Mouse (Mus musculus) heart, postnatal 14 days (tissue): ENCODE measurements around the gene Tbx15. TPM values are rescaled to one million over a fixed set of nuclear protein-coding genes. Genes with fewer than 3 reads are reported as not detected.
A peak's percentile ranks its signal among the peaks of the same experiment; 100 is the strongest.

Source experiments
- DNase-seq, 2 experiments: peaks; one replicate each; pipeline ENCODE4 v3.0.0; 2021 to 2022
- intact Hi-C: fragments of 180-260 bp; cut with DNase I; formaldehyde crosslinking; loops from one replicate; pipeline ENCODE4 v1.15.1; 2025
- long read RNA-seq, 2 experiments: library from polyadenylated mRNA; stranded (forward); transcript quantifications; one replicate each; pipeline ENCODE4 v2.0.0; 2021
- total RNA-seq, 2 experiments: library from RNA; stranded (reverse); gene quantifications; 2 replicates each; pipeline ENCODE4 v1.2.3; 2021

Tbx15 gene
- total RNA-seq: under 1 TPM; 0.10 to 0.48 TPM
- long read RNA-seq, experiment 1: 0 reads
- long read RNA-seq, experiment 2: 0 reads

DNA sequence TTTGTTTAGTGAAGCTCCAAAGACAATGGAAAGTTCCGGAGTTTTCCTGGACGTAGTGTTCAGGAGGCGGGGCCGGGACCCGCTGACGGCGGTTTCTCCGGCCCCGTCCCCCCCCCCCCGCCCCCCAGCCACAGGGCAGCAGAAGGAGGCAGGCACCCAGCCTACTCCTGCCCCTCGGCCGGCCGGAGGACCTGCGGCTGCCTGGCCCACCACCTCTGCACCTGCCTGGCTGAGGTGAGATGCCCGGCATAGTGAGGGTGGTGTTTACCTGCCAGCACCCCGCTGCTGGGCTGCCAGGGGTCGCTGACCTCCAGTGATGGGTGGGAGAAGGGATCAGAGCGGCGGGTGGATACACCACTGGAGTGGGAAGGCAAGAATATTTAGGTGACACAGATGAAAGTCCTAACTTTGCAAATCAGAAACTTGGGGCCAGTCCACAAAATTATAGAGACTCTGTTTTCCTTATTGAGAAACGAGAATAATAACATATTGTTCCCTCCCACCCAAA, at the start of gene Tbx15:
Gene Tbx15 (plus strand): TSS at position 169 of the 508 bp plus-strand sequence.
- intact Hi-C loops: no loop called here
- DNase-seq: no peak

DNA sequence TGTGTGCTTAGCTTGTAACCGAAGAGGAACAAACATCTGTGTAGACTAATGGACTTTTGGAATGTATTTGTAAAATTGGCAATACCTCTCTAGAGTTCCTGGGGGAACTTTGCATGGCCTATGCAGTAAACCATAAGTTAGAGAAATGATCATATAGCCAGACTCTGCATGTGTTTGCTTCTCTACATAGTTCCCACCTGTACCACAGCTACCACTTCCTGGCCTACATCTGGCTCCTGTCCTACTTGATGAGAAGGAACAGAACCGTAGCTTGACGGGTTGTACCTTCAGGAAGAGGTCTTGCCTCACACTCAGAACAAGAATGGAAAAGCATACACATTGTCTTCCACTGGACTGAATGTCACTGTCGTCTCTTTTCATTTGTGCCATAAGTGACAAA, 46.6 kb upstream of the Tbx15 start:
- DNase-seq: no peak
- intact Hi-C loops: no loop called here

DNA sequence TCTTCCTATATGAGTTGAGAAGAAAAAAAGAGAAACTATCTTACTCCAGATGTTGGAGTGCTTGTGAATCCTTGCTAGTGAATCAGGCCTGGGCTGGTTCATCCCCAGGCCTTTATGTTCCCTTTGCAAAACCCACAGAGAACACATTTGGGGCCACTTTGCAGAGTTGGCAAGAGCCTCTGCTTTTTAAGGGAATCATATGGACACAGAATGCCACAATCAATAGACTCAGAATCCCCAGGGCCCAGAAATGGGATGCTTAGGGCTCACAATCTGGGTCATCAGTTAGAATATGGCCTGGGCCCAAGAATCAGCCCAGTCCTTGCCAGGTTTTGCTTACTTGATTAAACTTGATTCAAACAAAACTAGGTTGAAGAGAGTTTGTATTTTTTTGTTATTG, 36.9 kb upstream of the Tbx15 start:
- DNase-seq: no peak
- intact Hi-C loops: no loop called here

DNA sequence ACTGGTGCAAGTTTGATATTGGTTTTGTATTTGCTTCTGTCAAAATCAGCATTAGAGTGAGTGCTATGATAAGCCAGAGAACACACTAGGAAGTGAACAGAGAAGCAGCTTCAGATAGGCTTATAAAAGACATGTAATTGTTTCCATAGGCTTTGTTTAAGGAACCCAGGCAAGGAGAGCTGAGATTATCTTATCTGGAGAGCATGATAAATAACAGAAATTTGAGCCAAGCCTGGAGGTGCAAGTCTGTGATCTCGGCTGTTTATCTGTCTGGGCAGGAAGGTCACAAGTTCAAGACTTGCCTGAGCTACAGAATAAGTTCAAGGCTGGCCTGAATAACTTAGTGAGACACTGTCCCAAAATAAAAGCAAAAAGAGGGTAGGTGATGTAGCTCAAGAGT, 31.8 kb upstream of the Tbx15 start:
- intact Hi-C loops: no loop called here

DNA sequence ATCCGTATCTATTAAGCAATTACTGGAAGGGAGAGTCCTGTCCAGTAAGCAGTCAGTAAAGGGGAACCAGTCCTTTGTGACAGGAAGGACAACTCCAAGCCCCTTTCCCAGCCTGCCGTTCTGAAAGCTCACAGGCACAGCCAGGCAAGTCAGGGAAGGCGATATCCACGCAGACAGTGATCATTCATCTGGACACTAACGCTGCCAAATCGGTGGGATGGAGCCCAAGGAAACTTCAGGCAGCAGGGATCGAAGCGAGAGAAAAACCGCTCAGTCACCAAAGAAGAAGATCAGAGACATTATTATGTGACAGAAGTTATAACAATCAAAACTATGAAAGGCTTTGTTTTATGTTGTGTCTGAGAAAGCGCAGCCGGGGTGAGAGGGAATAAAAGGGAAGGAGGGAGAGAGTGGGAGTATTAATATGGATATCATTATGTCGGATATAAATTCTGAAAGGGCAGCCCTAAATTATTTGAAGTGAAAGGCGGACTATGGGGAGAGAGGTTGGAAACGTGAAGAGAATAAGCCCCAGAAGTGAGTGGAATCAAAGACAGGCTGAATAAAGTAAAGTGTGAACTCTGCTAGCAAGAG, 29.0 kb upstream of the Tbx15 start:
- DNase-seq: no peak
- intact Hi-C loops: no loop called here

More for the DNA sequence above, 31.8 kb upstream of the Tbx15 start:
- no peak for DNase-seq

DNA sequence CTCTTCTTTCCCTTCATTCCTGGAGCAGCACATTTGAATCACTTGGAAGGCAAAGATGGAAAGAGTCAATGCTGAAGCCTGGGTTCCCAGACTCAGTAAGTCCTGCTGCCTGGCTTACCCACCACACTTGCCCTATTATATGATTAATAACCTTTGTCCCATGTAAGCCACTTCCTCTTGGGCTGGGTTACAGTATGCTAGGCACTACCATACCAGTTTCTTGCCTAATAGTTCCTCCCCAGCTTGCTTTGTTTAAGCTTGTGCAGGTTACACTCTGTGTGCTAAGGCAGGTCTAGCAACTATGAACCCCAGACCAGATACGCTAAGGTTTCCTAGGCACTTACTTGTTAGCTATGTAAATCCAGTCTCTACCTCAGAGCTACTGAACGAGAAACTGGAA, 12.4 kb upstream of the Tbx15 start:
- no peak for DNase-seq
- intact Hi-C loops: no loop called here

DNA sequence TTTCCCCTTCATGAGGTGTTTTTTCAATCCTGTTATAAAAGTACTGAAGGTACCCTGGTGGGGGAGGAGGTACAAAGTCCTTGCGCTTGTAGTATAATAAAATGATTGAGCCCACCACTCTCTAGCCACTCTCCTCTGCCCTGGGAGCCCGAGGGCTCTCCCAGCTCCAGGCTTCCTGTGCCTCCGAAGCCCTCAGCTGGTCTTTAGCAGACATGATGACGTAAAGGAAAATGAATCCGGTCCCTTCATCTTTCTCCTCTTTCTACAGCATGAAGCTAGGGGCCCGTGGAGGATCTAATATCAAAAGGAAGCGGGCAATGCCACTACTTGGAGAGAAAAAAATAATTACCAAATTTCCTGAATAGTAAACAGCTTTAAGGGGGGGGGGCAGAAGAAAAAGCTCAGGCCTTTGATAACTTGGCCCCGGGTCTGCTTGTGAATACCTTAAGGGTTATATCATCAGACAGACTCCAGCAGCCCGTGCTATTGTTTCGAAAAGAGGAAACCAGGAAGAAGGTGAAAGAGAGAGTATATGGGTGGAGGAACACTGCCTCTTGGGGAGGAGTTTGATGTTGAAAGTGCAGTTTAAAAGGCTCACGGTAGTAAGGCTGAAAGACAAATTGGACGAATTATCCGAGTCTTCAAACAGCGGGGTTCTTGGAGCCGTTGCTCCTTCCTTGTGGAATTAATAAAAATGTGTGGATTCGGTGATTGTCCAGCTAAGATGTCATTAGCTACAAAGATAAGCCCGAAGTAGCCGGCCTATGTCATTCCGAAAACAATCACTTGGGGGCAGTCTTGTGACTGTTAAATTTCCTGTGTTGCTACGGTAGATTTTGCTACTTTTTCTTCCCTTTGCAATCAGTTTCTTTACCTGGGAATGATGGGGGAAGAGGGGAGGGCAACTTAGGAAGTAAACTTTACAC, 6.5 kb upstream of the Tbx15 start:
- intact Hi-C loops: loop anchor here (2.0 kb wide), 1 partner anchor 705 kb away; no protein-coding TSS in a partner anchor
- peak; percentile 40 to 63 for DNase-seq

DNA sequence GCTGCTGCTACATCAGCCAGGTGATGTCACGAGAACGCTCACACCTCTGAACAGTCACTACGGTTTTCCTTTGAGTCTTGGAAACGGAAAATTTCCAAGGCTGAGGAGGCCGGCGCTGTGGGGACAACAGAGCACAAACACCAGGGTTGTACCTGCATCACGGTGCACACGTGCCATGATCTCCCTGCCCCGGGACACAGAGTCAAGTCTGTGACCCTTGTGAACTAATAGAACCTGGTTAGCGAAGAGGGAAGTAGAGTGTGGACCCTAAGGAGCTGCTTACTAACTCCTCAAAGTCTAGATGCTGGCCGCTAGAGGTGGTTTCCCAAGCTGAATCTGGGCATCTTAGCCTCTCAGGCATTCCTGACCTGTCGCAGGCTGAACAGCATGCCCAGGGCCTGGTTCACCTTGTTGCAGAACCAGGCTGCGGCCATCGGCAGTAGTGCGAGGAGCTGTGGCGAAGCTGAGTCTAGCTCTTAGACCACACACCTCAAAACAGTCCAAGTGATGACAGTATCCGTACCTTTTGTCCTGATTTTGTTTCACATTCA, 5.8 kb upstream of the Tbx15 start:
- DNase-seq: no peak
- intact Hi-C loops: loop anchor here (2.0 kb wide), 1 partner anchor 704 kb away; no protein-coding TSS in a partner anchor

DNA sequence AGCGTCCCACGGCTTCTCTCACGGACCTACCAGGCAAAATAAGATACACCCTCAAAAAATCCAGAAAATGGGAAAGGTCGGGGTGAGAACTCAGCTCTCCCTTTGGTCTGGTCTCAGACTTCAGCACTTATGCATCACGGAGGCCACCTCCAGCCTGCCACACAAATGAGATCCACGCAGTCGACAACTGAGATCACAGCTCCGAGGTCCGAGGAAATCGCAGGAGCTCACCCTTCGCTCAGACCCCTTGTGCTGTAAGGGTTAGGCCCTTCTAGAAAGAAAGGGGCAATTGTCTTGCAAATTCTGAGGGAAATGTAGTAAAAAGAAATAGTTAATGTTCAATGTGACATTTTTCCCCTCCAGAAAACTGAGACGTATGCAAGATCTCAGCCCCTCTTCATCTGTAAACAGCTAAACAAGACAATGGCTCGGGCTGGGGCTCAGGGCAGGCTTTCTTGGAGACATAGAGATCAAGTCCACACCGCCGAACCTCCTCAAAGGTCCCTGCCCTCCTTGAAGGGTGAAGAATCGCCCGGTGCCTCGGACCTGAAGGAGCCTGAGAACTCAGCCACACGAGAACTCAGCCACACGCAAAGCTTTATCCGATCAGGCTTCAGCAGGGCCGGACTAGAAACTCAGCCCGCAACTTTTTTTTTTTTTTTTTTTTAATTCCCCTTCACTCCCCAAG, 4.9 kb upstream of the Tbx15 start:
- DNase-seq: no peak

DNA sequence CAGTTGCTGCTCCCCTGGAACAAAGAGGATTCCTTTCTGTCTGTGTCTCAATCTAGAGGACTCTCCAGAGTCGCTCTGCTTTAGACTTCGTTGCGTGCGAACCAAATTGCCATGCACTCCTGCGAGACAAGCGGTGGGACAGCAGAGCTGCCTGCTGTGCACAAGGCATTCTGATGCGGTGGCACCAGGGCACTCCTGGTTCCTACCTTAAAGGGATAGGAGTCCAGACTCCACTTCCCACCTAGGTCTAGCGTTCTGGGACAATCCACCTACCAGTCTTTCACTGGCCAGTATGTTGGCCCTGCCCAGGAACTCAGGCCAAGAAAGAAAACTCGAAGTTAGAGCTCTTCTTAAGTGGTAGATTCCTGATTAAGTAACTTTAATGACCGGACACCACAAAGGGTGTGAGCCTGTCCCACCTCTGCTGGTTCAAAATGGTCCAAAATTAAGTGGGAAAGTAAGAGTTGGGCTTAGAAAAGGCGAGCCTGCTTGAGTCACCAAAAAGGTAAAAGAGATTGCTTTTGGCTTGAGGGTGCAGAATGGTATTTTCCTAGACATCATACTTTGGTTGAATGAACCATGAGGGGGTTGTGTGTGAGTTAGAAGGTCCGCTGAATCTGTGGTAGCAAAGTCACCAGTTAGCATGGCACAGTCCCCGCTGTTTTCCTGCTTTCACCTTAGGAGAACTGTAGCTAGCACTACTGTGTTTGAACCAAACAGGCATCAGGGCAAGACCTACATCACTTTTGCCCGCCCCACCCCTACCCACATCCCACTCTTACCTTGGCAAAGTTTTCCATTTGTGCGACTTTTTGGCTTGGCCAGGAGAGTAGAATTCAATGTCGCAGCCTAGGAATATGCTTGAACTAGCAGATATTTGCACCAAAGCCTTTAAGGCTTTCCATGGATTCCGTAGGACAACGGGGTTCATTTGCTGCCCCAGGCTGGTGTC, 4.1 kb upstream of the Tbx15 start:
- DNase-seq: no peak
- intact Hi-C loops: loop anchor here (2.0 kb wide), 1 partner anchor 703 kb away; no protein-coding TSS in a partner anchor

More for the DNA sequence above, 4.9 kb upstream of the Tbx15 start:
- intact Hi-C loops: loop anchor here (2.0 kb wide), 1 partner anchor 704 kb away; no protein-coding TSS in a partner anchor

DNA sequence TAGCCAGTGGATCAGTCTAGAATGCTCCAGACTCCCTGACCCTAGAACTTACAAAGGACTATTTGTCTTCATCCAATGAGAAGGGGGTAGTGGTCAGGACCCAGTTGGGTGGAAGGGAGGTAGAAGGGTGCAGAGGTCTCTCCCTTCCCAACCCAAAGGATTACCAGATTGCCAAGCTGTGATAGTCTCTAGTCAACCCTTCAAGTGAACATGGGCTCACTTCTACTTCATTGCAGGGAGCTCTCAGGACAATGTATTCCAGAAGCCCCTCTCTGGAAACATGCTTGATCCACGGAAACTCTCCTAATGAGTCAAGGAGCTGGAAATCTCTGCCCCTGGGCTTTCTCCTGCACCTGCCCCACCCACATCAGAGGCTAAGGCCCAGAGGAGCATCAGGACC, 1.5 kb upstream of the Tbx15 start:
- intact Hi-C loops: no loop called here
- no peak for DNase-seq

DNA sequence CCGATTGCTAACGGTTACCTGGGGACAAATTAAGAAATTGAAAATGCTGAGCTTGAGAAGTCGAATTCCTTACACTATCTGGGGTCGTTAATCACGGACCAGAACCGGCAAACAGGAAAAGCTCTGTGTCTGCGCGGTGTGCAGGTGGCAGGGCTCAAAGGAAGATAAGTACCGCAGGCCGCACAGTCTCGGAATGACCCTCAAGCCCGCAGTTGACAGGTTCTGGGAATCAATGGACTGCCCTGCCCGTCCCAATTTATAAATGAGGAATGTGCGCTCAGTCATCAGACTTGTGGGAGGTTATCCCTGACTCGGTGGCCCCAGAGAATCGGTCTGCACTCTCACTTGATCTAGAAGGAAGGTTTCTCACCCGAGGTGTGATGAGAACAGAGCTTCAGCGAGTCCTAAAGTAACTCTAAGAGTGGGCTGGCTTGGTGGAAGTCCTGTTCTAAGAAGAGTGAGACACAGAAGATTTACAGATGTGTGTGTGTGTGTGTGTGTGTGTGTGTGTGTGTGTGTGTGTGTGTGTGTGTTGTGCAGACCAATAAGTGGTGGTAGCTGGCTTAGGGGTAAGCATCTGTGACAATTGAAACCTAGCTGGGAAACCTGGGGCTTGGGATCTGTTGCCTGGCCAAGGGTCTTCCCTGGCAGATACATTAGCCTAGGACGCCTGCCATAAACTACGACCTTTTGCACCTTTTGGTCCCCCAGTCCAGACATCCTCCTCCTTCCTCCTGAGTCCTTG, 708 bp upstream of the Tbx15 start:
- intact Hi-C loops: no loop called here
- no peak for DNase-seq

DNA sequence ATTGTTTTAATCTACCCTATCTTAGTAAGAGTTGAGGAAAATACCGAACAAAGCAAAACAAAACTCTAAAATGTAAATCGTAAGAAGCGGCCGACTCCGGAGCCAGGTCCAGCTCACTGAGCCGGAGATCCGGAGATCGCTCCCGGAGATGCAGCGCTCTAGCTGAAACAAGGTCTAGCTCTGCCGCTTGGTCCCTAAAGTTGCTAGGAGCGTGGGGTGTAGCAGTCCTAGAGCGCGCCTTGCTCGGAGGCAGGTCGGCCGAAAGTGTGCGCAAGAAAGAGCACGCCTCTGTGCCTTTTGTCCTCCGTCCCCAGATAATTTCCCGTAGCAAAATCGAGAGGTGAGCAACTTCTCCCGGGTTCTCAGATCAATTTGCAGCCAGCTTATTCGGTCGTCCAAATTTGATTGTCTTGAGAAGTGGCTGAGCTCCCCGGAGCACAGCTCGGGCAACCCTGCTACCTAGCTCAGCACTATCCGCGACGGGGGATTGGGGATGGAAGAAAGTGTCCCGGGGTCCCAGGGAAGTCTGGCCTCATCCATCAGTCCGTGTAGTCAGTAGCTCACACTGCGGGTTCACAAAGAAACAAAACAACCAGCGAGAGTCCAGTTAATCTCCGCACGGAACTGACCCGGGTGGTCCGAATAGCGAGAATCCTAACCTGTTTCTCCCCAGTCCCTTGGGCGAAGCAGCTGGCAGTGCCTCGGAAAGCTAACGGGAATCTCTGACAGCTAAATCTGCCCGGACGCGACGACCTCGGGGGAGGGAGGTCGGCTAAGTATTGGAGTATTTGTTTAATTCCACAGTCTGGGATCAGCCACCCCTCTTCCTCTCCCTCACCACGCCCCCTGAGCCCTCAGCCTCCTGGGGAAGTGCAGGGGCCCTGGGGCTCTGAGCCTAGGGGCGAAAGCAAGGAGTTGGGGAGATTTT, 894 bp downstream of the Tbx15 start:
- DNase-seq: no peak
- intact Hi-C loops: no loop called here

DNA sequence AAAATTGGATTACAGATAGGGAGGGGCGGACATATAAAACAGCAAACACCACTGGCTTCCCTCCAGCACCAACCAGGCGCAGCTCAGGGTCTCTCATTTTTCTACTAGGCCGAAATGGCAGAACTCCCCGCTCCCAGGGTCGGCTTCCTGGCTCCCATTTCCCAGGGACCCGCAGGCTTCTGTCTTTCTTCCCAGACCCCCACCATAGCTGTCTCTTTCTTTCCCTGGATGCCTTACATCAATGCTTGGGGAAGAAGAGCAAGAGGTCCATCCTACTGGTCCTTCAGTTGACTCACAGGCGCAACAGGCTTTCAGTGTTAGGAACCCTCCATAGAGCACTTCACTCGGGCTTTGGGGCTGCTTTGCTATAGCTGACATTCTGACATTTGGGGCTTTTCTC, 2.3 kb downstream of the Tbx15 start:
- DNase-seq: no peak
- intact Hi-C loops: no loop called here

DNA sequence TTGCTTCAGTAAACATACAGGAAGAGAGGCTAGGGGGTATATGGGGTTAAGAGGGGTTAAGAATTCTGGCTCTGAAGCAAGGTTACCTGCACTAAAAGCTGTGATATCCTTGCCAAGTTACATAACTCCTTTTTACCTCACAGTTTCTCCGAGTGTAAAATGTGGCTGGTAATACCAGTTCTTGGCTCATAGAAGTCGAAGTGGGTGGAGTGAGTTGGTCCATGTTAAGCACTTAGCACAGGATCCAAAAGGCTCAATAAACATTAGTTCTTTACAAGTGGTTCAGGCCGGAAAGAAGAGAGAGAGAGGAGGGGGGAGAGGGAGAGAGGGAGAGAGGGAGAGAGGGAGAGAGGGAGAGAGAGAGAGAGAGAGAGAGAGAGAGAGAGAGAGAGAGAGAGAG, 5.2 kb downstream of the Tbx15 start:
- no peak for DNase-seq
- intact Hi-C loops: no loop called here

DNA sequence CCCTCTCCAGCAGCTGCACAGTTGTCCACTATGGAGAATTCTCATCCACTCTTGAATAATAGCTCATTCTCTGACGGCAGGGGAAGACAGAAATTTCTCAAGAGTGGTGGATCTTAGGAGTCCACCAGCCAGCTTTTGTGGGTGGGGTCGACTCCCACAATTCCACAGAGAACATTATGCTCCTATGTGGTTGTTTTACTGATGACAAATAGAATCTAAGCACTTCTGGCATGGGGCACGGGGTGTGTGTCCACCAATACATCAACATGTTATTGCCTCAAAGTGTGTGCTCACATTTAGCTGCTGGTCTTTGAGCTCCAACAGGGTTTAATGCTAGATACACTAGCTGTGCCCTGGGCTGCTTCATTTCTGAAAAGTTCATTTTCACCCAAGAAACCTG, 6.4 kb downstream of the Tbx15 start:
- DNase-seq: no peak
- intact Hi-C loops: no loop called here

DNA sequence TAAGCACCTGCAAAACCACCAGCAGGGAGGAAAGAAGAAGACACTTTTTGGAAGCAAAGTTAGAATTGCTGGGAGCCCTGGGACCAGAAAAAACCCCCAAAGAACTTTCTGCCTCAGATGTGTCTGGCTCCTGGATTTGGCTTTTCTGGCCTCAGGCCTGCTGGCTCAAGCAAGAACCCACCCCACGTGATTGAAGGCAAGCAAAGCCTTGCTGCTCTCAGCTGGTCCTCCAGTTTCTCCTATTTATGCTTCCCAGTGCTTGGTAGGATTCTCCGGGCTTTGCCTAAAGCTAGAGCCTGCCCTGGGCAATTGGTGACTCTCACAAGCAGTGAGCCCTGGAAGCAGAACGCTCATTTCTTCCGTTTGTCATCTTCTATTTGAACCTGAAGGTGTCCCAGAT, 7.4 kb downstream of the Tbx15 start:
- intact Hi-C loops: no loop called here
- DNase-seq: no peak
